Mouse (Mus musculus) intestine, embryonic 16.5 days (tissue): ENCODE results near the gene Grm4. TPM values are rescaled to one million over a fixed set of nuclear protein-coding genes. Genes with fewer than 3 reads are reported as not detected.

ENCODE experiments used
- ATAC-seq: fragments of 200-750 bp; cut with Nextera tagmentation; 2 replicates; pipeline ENCODE4 v1.8.0; 2017; ENCODE audit warnings: moderate TSS enrichment, moderate library complexity
- H3K27ac ChIP-seq: fragments of 300-500 bp; sonication (generic); 2 replicates; pipeline ENCODE4 v1.5.1; 2014; ENCODE audit warnings: mild to moderate bottlenecking, low read length
- H3K27me3 ChIP-seq: fragments of 300-500 bp; sonication (generic); replicated peaks from 2 replicates; pipeline ENCODE4 v1.6.1; 2014; ENCODE audit warnings: low read length, control low read depth, mixed read lengths; ENCODE audit not compliant: control insufficient read depth, insufficient read depth
- H3K36me3 ChIP-seq: fragments of 300-500 bp; sonication (generic); 2 replicates; pipeline ENCODE4 v1.6.1; 2014; ENCODE audit warnings: low read length, control low read depth; ENCODE audit not compliant: control insufficient read depth, insufficient read depth
- H3K4me1 ChIP-seq: fragments of 300-500 bp; sonication (generic); 2 replicates; pipeline ENCODE4 v1.6.1; 2014; ENCODE audit warnings: low read length, control low read depth, mixed read lengths; ENCODE audit not compliant: control insufficient read depth, insufficient read depth
- H3K4me2 ChIP-seq: fragments of 300-500 bp; sonication (generic); 2 replicates; pipeline ENCODE4 v1.6.1; 2014; ENCODE audit warnings: low read depth, low read length, control low read depth
- H3K4me3 ChIP-seq: fragments of 300-500 bp; sonication (generic); 2 replicates; pipeline ENCODE4 v1.5.1; 2014; ENCODE audit warnings: mild to moderate bottlenecking, low read length
- H3K9ac ChIP-seq: fragments of 300-500 bp; sonication (generic); 2 replicates; pipeline ENCODE4 v1.6.1; 2014; ENCODE audit warnings: low read depth, low read length
- H3K9me3 ChIP-seq: fragments of 300-500 bp; sonication (generic); 2 replicates; pipeline ENCODE4 v1.6.1; 2016; ENCODE audit warnings: low read length, control low read depth; ENCODE audit not compliant: control insufficient read depth
- WGBS: fragments of 180-500 bp; shearing (Covaris S2); extraction: QIAGEN DNeasy Blood & Tissue Kit; methylation state at CpG from one replicate; pipeline ENCODE4 v1.1.7; 2014; 5-methylcytosine and 5-hydroxymethylcytosine counted together
- polyA plus RNA-seq: library from polyadenylated mRNA; unstranded; fragments of >200 nt; fragmentation: Nextera tagmentation; extraction: Ambion mirVana; gene quantifications from 2 replicates; pipeline ENCODE4 v1.2.1, GENCODE M21; 2015

Grm4 gene
- polyA plus RNA-seq, 1 experiment from 2014 or later, result 0.40 TPM

DNA sequence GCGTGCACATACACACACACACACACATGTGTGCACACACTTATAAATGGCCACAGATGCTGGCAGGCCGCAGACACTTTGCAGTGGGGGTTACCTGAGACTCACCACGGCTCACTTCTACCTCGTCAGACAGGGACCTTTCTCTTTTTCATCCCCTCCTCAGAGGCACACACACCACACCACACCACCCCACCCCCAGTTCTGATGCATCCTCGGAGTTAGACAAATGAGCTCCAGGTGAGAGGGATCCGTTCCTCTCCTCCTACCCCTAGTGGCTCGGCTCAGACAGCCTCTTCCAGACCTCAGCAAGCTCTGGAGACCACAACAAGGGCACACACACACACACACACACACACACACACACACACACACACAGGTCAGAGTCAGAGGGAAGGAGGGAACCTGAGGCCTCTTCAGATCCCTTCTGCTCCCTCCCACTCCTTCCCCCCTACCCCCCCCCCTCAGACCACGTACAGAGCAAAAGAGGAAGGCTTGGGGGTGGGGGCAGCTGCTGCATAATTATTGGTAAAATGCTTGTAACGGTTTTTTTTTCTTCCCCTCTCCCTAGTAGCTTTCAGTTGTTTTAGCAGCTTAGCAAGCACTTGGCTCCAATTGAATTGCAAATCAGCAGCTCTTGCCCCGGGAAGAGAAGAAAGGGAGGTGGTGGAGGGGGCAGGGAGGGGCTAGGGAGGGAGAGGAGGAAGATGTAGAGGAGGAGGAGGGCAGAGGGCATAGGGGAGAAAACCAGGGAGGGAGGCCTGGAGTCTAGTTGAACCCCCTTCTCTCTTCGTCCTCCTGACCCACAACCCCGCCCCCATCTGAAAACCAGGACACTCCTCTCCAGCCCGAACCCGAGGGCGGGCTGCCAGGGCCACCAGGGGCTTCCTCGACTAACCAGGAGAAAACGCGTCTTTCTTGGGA, 19.6 kb downstream of the Grm4 start:
- Histone ChIP-seq H3K4me3 (no peak overlapping the region), H3K4me1 (no peaks in the 10 kb centered on the region), H3K4me2 (peak overlapping the region; percentile 20; the same call in 1 of the 2 replicates), H3K27me3 (peaks cover 17% of the 10 kb centered on the region), H3K36me3 (no peaks in the 10 kb centered on the region), H3K9me3 (no peaks in the 10 kb centered on the region), H3K9ac (no peak overlapping the region), H3K27ac (no peak overlapping the region)
- ATAC-seq, result no peak
- 17% methylated on average over 18 of the region's 18 CpGs for WGBS

DNA sequence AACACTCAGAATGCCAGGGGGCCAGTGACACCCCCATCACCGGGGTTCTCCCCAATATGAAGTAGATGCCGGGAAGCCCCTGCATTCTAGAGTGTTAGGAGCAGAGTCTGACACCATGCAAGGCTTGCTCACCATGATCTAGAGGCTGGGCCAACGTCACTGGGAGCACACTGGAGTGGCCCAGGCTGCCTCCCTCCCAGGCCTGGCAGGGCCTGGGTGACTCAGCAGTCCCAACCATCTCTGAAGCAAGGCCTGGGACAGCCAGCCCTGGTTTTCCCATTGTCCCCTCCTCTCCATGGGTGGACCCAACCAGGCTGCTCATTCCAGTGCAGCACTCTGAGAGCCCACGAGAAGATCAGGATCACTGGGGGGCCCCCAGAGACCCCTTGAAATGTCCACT, 20.4 kb downstream of the Grm4 start:
- H3K27me3 ChIP-seq, result peaks cover 17% of the 10 kb centered on the region
- H3K9ac ChIP-seq, result no peak overlapping the region
- H3K4me1 ChIP-seq, result no peaks in the 10 kb centered on the region
- no peak overlapping the region for H3K4me2 ChIP-seq
- no peak overlapping the region for H3K27ac ChIP-seq
- H3K36me3 ChIP-seq, result no peaks in the 10 kb centered on the region
- no peaks in the 10 kb centered on the region for H3K9me3 ChIP-seq
- no peak for ATAC-seq
- no peak overlapping the region for H3K4me3 ChIP-seq
- whole genome bisulfite sequencing, result 40% methylated on average over 4 of the region's 4 CpGs

DNA sequence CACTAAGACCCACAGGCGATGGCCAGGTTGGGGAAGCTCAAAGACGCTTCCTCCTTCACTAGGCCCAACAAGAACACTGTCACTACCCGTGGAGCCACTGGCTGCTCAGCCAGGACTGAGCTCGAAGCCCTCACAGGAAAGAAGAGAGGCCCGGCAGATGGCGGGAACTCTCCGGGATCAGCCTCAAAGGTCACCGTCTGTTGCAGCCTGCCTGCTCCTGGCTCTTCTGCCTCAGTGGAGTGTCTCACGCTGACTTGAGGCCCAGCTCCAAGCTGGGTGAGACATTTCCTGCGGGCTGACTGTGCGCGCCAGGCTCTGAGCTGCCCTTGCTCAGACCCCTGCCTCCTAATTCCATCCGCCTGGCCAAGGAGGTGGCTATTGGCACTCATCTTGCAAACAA, 22.1 kb downstream of the Grm4 start:
- no peak overlapping the region for H3K27ac ChIP-seq
- H3K36me3 ChIP-seq, result no peaks in the 10 kb centered on the region
- no peak overlapping the region for H3K9ac ChIP-seq
- no peak for ATAC-seq
- H3K9me3 ChIP-seq, result no peaks in the 10 kb centered on the region
- H3K4me2 ChIP-seq, result no peak overlapping the region
- H3K27me3 ChIP-seq, result peaks cover 14% of the 10 kb centered on the region
- H3K4me1 ChIP-seq, result no peaks in the 10 kb centered on the region
- WGBS, result 70% methylated on average over 13 of the region's 13 CpGs
- no peak overlapping the region for H3K4me3 ChIP-seq

DNA sequence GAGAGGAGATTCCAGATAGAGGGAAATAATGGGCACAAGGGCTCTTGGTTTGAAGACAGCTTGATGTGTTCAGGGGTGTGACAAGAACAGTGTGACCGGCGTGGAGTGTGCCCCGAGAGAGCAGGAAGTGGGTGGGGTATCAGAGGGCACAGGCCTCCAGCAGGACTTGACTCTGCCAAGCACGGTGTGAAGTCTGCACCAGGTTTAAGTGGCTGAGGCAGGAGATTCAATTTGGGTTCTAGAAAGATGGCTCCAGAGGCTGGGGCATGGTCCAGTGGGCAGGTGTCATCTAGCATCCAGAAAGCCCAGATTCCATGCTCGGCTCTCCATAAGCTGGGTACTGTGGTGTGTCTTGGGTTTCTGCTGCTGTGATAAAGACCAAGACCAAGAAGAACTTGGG, 23.4 kb downstream of the Grm4 start:
- Histone ChIP-seq H3K36me3 (no peaks in the 10 kb centered on the region), H3K4me2 (no peak overlapping the region), H3K9ac (no peak overlapping the region), H3K27me3 (peaks cover 9% of the 10 kb centered on the region; the same call in 1 of the 2 replicates), H3K9me3 (no peaks in the 10 kb centered on the region), H3K27ac (no peak overlapping the region), H3K4me1 (no peaks in the 10 kb centered on the region), H3K4me3 (no peak overlapping the region)
- no peak for ATAC-seq
- 73% methylated on average over 5 of the region's 5 CpGs for WGBS

DNA sequence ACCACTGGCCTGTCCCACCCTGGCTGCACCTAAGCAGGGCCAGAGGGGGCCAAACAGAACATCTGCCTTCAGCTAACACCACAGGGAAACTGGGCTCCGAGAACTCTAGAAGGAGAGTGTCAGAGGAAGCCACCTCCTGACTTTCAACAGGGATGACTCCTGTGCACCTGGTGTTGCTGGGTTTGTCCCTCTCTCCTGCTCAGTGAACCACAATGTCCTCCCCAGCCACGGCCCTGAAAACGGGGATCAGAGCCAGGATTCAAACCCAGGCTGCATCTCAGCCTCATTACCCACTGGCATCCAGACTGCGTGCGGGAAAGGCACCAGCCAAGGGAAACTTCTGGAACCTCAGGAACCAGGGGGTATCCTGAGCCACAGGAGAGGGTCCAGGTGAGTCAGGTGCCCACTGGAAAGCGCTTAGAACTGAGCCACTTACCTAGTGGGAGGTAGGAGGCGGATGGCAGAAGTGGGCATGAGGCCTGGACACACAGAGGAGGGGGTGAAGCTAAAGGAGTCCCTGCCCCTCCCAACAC, 26.1 kb downstream of the Grm4 start:
- no peaks in the 10 kb centered on the region for H3K36me3 ChIP-seq
- H3K27ac ChIP-seq, result no peak overlapping the region
- WGBS, result 86% methylated on average over 7 of the region's 7 CpGs
- no peaks in the 10 kb centered on the region for H3K27me3 ChIP-seq
- H3K4me3 ChIP-seq, result no peak overlapping the region
- ATAC-seq, result no peak
- H3K4me2 ChIP-seq, result no peak overlapping the region
- no peaks in the 10 kb centered on the region for H3K9me3 ChIP-seq
- H3K4me1 ChIP-seq, result no peaks in the 10 kb centered on the region
- no peak overlapping the region for H3K9ac ChIP-seq

DNA sequence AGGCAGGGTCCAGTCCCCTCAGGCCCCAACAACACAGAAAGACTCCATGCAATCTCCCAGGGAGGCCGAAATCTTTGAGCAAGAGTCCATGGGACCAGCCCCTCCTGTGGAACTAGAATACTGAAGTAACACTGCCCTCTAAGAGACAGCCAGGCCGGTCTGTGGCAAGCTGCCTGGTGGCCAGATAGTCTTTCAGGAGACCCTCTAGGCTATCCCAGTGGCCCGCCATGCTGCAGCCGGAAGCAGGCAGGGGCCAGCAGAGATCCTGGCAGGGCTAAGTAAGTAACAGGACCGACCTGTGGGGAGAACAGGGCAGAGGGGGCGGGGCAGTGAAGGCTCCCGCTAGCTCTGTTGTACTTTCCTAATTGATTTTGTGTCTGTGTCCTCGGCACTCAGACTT, 27.2 kb downstream of the Grm4 start:
- ATAC-seq, result no peak
- H3K36me3 ChIP-seq, result no peaks in the 10 kb centered on the region
- no peak overlapping the region for H3K27ac ChIP-seq
- H3K9ac ChIP-seq, result no peak overlapping the region
- 35% methylated on average over 8 of the region's 8 CpGs for WGBS
- no peaks in the 10 kb centered on the region for H3K4me1 ChIP-seq
- H3K9me3 ChIP-seq, result no peaks in the 10 kb centered on the region
- no peaks in the 10 kb centered on the region for H3K27me3 ChIP-seq
- no peak overlapping the region for H3K4me3 ChIP-seq
- H3K4me2 ChIP-seq, result no peak overlapping the region

DNA sequence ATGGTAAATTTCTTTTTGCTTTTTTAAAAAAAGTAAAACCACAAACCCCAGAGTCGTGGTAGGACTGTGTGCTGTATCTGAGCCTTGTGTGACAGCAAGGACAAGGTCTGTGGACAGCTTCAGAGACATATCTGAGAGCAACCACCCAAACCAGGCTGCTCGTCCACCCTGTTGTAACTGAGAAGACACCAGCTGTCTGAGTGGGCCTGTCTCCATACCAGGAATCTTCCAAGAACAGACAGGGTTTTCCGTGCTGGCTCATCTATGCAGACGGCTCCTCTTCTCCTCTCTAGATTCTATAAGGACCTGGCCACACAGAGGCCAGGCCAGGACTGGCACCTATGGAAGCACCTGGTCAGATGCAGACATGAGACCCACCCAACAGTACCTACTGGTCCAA, 27.8 kb downstream of the Grm4 start:
- Histone ChIP-seq H3K4me2 (no peak overlapping the region), H3K36me3 (no peaks in the 10 kb centered on the region), H3K9me3 (no peaks in the 10 kb centered on the region), H3K27ac (no peak overlapping the region), H3K9ac (no peak overlapping the region), H3K4me3 (no peak overlapping the region), H3K27me3 (no peaks in the 10 kb centered on the region), H3K4me1 (no peaks in the 10 kb centered on the region)
- no peak for ATAC-seq
- 83% methylated on average over 4 of the region's 4 CpGs for WGBS

DNA sequence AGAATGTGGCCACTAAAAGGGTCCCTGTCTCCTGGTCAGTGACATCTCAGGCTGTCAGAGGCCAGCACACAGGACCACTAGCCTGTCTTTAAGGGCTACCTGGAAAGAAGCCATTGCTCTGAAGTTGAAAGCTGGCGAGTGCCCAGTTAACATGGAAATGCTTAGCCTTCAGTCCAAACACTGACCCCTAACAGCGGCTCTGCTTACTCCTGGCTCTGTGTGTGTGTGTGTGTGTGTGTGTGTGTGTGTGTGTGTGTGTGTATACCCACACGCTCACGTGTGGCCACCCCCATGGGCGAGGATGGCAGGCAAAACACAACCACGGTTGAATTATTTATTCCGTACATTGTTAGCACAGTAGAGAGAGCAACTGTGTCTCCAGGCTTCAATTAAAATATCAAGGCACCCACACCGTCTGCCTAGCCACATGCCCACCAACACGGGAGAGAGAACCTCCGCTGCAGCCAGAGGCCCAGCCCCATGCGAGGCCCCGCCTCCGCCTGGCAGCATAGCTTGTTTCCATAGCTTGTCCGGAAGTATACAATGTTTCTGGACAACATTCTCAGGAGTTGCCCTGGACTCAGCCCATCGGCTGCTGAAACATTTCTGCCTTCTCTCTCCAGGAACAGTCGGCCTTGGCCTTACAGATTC, 32.9 kb downstream of the Grm4 start:
- Histone ChIP-seq H3K9ac (no peak overlapping the region), H3K4me1 (no peaks in the 10 kb centered on the region), H3K27me3 (no peaks in the 10 kb centered on the region), H3K36me3 (no peaks in the 10 kb centered on the region), H3K27ac (no peak overlapping the region), H3K4me2 (no peak overlapping the region), H3K4me3 (no peak overlapping the region), H3K9me3 (no peaks in the 10 kb centered on the region)
- no peak for ATAC-seq
- 74% methylated on average over 16 of the region's 16 CpGs for WGBS

DNA sequence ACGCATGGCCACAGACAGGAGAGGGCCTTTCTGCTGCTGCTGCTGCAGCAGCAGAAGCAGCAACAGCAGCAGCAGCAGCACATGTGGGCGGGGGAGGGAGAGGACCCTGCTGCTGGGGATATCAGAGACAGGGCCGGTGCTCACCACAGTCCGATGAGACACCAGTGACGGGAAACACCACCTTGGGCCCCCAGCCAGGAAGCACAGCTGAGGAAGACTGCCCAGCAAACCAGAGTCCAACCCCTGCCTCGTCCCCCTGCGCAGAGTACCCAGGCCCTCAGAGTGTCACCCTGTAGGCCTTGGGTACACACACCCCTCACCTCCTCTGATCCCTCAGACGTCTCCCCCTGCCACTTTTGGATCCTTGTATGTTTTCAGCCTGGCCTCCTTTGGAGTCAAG, 35.3 kb downstream of the Grm4 start:
- H3K27ac ChIP-seq, result no peak overlapping the region
- 48% methylated on average over 8 of the region's 8 CpGs for WGBS
- H3K4me3 ChIP-seq, result no peak overlapping the region
- no peaks in the 10 kb centered on the region for H3K36me3 ChIP-seq
- H3K27me3 ChIP-seq, result no peaks in the 10 kb centered on the region
- H3K9ac ChIP-seq, result no peak overlapping the region
- ATAC-seq, result no peak
- no peak overlapping the region for H3K4me2 ChIP-seq
- no peaks in the 10 kb centered on the region for H3K9me3 ChIP-seq
- H3K4me1 ChIP-seq, result no peaks in the 10 kb centered on the region
